Mouse (Mus musculus) thymus, postnatal 0 days (tissue): ENCODE measurements around the gene Clec16a. TPM values are rescaled to one million over a fixed set of nuclear protein-coding genes. Genes with fewer than 3 reads are reported as not detected.

Experiments
- DNase-seq: peaks from one replicate; pipeline ENCODE4 v3.0.0-alpha.2; 2015; ENCODE audit warnings: low spot score
- polyA plus RNA-seq: library from polyadenylated mRNA; unstranded; fragments of >200 nt; fragmentation: Nextera tagmentation; extraction: Ambion mirVana; gene quantifications from 2 replicates; pipeline ENCODE4 v1.2.1, GENCODE M21; 2015

The Clec16a gene
- polyA plus RNA-seq, 1 experiment from 2014 or later, result 50.7 TPM

DNA sequence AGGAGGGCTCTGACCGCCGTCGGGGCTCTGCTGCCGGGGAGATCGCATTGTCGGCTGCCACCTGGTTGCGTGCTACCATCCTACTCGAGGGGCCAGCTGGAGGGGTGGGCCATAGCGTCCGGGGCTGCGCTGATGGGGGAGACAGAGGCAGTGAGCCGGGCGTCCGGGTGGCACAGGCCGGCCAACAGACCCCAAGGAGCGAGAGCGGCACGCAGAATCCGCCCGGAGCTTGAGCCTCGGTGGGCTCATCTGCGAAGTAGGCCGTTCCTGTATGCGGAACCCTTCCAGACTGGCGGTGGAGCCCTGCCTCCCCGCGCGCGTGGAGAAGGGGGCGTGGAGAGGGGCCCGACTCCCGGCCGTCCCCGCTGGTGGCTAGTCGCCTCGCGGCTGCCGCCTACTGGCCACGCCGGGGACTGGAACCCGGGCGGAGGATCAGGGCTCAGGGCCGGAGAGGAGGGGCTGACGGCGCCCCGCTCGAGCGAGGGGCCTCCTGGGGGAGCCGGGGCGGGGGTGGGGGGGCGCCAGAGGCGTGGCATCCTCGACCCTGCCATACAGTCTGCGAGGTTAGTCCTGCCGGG is 239.7 kb downstream of the Clec16a start:
- peak; percentile 98 for DNase-seq

DNA sequence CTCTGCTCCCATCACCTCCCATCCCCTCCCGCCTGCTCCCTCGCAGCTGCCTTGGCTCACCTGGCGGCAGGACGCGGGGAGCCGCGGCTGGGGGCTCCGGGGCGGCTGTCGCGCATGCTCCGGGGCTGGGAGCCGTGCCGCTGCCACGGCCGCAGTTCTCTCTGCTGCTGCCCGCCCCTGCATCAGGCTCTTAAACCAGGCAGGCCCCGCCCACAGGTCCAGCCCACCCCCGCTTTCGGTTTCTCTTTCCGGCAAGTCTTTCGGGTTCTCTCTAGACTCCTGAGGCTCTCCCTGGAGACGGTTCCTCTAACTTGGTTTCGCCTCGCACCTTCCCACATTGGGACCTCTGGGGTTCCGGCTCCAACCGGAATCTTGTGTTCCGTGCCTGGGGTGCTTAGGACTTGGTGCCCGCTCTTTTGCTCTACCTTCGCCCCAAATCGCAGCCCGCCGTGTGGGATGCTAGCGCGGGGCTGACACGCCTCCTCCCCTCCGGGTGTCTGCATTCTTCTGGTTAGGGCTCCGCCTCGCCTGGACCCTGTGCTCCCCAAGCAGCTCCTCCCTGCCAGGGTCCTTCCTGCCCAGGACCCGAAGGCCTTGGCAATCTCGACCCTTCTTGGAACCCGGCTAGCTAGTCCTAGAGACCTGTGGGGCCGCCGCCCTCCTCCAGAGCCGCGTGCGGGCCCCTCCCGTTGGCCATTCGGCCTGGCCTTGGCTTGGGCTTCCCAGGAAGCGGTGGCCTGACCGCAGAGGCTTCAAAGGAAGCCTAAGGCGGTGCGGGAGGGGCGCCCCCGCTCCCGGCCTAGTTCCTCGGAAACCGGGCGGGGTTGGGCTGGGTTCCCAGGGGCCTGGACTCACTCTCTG is 240.5 kb downstream of the Clec16a start, which contains the start of gene Socs1:
Socs1 (minus strand) TSS at position 166 of the 861 bp plus-strand sequence.
- peak; percentile 98 for DNase-seq

DNA sequence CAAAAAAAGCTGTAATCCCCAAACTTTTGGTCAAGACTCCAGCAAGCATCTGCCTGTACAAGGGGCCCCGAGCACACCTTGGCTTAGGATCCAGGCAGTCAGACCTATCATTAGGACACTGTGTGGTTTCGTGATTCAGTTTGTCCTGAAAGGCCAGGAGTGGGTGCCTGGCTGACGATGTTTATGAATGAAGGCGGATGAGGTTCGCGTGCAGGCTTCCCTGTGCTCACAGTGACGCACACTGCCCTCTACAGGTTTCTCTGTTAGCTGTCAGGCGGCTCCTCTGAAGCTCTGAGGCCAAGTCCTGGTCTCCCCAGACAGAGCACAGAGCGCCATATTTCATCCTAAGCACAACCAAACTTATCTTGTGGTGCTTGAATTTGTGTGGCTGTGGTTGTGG is 241.1 kb downstream of the Clec16a start:
- peak; percentile 95 for DNase-seq

DNA sequence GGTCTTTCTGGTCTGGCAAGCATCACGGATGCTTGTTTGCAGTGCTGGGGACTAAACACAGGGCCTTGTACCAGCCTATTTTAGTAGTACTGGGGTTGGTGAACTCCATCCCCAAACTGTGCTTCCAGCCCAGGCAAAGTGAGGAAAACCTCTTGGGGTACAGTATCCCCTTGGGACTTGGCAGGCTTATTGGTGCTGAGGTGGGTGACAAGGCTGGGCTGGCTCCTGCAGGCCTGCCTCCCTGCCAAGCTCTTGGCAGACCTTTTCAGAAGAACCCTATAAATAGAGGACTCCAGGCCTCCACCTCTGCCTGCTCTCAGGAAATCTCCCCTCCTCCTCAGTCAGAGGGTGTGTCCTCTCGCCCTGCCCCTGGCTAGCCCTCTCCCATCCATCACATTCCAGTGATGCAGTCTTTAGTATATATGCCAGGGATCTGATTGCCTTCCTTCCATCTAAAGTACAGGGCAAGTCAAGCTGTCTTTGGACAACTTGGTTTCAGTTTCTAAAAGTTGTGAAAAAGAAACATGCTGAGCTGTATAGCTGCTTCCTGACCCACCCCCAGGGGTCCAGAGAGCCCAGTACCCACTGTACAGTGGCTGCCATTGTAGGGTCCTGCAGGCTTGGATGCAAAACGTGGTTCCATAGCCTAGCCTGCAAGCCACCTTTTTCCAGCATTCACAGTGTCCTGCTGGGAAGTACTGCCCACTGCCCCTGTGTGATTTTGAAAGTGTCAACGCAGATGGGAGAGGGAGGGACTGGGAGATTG is 241.8 kb downstream of the Clec16a start:
- no peak for DNase-seq

DNA sequence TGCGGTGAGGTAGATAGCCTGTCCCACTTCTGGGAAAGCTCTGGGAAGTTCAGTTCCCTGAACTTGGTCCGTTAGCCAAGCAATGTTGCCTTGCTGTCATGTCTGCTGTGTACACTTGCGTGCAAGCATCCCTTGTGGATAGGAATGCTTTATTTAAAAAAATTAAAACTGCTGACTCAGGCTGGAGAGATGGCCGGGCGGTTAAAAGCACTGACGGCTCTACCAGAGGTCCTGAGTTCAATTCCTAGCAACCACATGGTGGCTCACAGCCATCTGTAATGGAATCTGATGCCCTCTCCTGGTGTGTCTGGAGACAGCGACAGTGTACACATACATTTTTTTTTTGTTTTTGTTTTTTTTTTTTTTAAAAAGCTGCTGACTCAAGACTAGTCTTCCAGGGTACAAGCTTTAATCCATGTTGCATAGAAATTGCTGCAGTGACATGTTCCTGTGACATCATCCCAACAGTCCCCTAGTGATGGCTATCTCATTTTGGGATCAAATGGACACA is 242.5 kb downstream of the Clec16a start:
- peak; percentile 10 for DNase-seq

DNA sequence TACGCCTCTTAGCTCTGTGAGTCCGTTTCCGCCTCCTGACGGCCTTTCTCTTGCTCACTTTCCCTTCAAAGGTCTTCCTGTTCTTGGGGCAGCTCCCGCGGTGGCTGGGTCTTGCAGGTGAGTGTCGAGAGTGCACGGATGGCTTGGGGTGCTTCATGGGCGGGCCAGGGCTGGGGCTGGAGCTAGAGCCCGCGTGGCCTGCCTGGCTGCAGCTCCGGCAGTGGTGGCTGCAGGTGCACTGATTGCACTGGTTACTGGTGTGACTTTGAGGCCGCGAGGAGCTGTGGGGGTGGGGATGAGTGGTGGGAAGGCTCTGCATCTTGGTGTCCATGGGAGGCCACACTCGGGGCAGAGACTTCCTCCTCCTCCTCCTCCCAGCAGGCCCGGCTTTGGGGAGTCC is 243.1 kb downstream of the Clec16a start, which contains the start of gene Tnp2:
Tnp2 (minus strand) TSS at position 390 of the 400 bp plus-strand sequence.
- peak; percentile 42 for DNase-seq

DNA sequence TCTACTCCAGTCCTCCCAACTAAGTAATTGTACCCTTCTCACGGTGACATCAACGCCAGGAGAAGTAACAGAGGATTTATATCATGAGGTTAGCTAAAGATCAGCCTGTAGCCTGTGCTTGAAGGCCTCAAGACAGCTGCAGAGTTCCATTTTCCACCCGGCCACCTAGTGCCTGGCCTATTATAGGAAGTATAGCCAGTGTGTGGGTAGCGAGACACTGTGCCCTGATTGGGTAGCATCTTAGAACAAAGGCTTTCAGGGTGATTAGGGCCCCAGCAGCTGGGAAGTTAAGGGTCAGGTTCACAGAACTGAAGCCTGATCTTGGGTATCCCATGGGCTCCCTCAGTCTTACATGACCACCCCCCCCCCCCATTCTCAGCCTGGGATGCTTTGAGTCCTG is 243.7 kb downstream of the Clec16a start:
- DNase-seq, result peak; percentile 40

DNA sequence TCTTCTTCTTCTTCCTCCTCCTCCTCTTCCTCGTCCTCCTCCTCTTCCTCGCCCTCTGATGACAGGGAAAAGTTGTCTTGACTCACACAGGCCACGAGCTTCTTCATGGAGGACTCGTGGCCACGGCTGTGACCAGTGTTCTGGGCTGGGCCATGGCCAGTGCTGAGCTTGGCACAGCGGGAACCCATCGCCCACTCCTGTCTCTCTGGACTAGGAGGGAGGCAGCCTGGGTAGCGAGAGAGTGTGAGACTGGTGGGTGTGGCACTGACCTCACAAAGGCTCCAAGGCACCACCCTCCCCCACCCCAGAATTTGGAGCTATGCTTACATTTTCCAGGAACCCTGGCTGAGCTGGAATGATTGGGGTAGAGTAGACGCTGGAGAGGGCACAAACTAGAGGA is 245.6 kb downstream of the Clec16a start, which contains the start of gene Prm3:
Prm3 (minus strand) TSS at position 213 of the 400 bp plus-strand sequence.
- no peak for DNase-seq

Other genes with a start within 250 kb of the Clec16a start
- gene Emp2, start 231.4 kb upstream of the Clec16a start, polyA plus RNA-seq, result 5.1 and 5.3 TPM in 2 replicates
- gene Tekt5, start 149.8 kb upstream of the Clec16a start, polyA plus RNA-seq, result 1.3 and 1.6 TPM in 2 replicates
- 87.5 and 87.9 TPM in 2 replicates for gene Nubp1, start 133.4 kb upstream of the Clec16a start, polyA plus RNA-seq
- 3.1 and 3.6 TPM in 2 replicates for gene Tvp23a, start 98.0 kb upstream of the Clec16a start, polyA plus RNA-seq
- 21.1 and 22.6 TPM in 2 replicates for gene Ciita, start 65.3 kb upstream of the Clec16a start, polyA plus RNA-seq
- 27.0 and 35.2 TPM in 2 replicates for gene Dexi, start 2.3 kb upstream of the Clec16a start, polyA plus RNA-seq
- gene Socs1, start 240.2 kb downstream of the Clec16a start, polyA plus RNA-seq, result 146 and 184 TPM in 2 replicates
- 3.7 and 4.5 TPM in 2 replicates for gene Tnp2, start 243.3 kb downstream of the Clec16a start, polyA plus RNA-seq
- gene Prm3, start 245.6 kb downstream of the Clec16a start, polyA plus RNA-seq, result not detected in 2 replicates